Mouse (Mus musculus) urinary bladder, adult 2 months (tissue): ENCODE data around the gene Ush2a. TPM values are rescaled to one million over a fixed set of nuclear protein-coding genes. Genes with fewer than 3 reads are reported as not detected.

Experiments
- DNase-seq: peaks from one replicate; pipeline ENCODE4 v3.0.0; 2022; ENCODE audit warnings: low spot score
- polyA plus RNA-seq: library from polyadenylated mRNA; depleted of rRNA; stranded (reverse); fragments of >200 nt; gene quantifications from 2 replicates; pipeline ENCODE4 v1.2.3, GENCODE M21; 2012

Ush2a gene
- polyA plus RNA-seq, 1 experiment = 0.07 TPM

DNA sequence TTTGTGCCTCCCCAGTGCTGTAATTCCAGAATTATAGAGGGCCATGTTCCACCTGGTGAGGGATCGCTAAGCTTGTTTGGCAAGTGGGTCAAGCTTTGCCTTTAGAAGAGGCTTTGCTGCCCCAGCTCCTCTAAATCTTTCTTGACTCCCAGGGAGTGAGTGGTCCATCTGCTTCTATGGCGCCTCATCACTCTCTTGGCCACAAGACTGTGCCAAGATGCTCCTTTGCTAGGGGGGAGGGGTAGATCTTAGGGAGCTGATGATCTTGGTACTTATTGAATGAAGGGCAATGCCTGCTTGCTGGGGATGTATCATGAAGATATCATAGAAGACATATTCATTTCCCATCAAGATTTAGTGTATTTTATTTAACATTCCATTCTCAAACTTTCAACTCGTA, 279.7 kb downstream of the Ush2a start:
- DNase-seq = no peak

DNA sequence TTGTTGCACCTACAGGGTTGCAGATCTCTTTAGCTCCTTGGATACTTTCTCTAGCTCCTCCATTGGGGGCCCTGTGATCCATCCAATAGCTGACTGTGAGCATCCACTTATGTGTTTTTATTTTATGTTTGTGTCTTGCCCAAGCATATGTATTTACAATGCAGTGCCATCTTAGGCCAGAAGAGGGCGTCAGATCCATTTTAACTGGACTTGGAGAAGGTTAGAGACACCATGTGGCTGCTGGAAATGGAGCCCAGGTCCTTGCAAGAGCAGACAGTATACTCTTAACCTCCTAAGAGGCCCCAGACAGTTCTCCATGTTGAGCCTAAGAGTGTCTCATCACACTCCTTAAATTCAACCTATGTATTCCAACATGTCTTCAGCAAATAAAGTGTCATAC, 281.5 kb downstream of the Ush2a start:
- DNase-seq = no peak

DNA sequence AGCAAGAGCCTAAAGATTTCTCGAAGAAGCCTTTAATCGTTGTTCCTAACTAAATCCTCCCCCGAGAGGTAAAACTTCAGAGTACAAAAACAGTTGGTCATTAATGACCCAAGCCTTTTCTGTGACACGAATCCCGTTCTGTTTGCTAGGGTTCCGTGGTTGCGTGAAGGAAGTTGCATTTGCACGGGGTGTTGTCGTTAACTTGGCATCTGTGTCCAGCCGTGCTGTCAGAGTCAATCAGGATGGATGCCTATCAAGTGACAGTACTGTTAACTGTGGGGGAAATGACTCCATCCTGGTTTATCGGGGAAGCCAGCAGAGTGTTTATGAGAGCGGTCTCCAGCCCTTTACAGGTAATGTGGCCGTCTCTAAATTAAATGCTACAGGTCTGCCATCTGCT, 287.9 kb downstream of the Ush2a start:
- no peak for DNase-seq

DNA sequence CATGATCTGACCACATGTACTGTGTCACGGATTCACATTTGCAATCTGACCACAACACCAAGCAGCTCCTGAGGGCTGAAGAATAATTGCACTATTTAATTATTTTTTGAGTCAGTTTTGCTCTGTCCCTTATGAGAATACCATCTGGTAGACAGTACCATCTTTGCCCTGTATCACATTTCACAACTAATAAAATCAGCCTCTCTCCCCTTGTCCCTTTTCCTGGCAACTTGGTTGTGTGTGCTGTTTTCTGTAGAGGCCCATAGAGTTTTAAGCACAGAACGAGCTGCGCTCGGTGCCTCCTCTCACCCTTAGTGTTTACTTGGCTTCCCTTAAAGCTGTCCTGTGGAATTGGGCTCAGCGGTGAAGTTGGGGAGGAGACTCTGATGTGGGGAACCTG, 290.0 kb downstream of the Ush2a start:
- DNase-seq = no peak

DNA sequence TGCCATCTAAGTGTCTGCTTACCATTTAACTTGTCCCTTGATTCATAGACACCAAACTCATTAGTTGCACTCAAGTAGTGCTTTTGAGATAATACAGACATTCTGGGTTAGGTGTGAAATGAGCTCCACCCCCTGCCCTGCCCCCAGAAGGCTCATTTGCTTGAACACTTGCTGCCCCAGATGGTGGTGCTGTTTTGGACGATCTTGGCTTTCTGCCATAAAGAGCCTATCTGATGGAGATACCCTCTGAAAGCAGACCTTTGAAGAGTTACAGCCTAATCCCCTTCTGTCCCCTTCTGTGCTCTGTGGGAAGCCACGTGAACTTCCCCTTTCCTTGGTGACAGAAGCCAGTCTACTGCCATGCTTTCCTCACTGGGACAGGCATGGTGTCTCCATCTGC, 297.1 kb downstream of the Ush2a start:
- no peak for DNase-seq

DNA sequence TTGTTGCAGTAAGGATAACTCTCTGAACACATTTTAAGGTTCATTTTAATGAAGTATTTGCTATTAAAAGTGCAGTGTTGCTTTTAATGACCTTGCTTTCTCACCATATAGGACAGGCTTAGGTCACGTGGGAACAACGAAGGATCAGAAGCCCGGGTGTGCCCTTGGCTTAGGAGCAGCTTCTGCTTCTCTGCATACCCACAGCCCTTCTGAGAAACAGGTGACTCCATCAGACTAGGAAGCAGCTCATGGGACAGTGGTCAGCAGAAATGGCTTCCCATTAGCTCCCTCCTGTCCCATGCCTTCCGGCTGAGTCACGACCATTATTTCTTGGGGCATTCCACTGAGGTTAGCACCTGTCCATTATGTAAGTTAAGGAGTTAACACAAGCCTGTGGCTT, 304.4 kb downstream of the Ush2a start:
- no peak for DNase-seq

DNA sequence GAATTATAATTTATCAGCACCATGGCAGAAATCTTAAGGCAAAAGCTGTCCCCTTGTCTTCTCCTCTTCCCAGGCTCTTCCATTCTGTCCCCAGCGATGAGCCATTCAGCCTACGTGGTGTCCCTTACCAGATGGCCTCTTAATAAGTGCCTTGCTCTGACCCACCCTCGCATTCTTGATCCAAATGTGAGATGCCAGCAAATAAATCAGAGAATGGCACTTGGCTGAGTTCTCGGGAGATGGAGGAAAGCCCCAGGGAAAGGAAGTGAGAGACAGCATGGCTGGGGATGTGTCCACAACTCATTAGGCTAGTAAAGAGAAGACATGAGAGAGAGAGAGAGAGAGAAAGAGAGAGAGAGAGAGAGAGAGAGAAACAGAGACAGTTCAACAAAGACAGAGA, 305.7 kb downstream of the Ush2a start:
- DNase-seq = no peak

DNA sequence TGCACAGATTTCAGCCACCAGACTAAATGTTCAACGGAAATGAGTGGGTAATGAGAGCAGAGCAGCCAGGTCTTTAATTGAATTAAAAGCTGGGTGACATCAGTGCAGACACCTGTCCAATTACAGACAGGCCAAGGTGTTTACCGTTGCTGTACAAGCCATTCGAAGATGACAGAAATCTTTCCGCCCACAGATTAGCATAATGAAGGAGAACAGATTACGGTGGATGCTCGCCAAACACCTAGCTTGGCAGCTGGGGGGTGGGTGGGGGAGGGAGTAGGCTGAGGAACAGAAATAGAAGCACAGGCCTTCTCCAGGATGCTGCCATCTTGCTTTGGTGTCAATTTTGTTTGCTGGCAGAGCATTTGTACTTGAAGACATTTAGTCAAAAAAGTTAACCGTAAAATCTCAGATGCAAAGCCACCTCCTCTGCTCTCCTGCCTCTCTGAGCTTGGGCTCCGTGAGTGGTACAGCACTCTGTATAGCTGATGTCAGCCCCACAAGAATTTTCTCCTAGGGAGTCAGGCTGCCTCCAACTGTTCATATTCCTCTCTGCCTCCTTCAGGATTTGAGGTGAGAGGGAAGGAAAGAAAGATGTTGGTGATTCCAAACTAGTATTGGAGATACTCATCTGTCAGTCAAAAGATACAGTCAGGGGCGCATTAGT, 306.6 kb downstream of the Ush2a start:
- no peak for DNase-seq

DNA sequence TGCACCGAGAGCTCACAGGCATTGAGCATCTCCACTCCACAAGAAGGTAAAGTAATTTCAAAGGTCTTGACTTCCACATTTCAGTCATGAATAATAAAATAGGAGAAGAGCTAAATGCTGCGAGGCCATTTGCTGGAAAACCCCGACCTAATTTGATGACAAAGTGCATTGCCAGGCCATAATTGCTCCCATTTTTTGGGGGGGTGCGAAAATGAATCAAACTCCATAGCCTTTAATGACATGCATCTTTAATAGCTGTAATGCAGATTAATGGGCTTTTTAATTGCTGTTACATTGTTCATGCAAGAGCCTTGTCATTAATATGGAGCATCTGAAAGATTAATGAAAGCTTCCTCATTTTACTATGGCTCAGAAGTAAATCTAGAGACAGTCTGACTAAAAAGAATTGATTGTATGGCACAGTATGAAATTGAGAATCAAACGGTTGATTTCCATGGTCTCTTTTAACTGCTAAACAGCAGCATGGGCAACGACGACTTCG, 314.5 kb downstream of the Ush2a start:
- no peak for DNase-seq

DNA sequence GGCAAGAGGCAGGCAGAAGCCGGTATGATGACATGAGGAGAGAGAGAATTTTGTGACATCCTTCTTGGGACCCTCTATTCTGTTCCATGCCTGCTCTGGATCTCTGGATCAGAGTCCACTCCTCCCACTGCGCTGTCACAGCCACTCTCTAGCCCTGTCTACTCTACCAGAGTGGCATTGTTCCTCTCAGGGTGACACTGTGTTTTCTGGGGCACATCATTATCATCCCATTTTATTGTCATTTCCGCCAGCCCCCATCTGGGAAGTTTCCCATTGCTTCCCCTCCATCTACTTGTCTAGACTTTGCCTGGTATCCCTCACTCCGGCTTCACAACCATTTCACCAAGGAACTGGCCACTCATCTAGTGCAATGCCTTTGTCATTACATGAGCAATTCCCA, 315.6 kb downstream of the Ush2a start:
- no peak for DNase-seq

DNA sequence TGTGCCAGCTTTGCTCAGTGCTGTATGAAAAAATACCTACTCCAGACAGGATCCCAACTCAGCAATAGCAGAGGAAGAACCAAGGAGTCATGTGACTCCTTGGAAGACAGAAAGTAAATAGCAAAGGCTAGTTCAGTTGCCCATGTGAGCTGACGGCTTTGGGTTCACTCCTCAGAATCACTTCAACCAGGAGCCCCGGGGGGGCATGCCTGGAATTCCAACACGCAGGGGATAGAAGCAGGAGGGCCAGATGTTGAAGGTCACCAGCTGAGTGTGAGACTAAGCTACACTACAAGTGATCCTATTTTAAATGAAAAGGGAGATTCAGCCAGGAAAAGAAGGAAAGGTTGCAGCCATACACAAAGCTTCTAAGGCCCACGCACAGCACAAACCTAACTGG, 319.3 kb downstream of the Ush2a start:
- no peak for DNase-seq

DNA sequence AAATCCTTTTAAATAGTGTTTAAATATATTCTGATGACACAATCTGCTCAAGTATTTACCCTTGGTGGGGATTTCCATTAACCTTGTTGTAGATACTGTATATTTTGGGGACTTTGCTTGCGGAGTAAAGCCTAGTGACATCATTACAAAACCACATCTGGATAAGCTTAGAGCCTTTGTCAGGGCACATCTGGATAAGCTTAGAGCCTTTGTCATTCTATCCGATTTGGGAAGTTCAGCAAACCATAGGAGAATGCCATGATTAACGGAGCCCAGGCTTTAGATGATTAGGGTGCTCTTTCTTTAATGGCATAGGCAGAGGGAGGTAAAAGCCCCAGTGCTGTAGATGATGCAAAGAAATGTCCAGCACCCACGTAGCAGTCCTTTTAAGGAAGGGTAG, 333.4 kb downstream of the Ush2a start:
- DNase-seq = no peak

DNA sequence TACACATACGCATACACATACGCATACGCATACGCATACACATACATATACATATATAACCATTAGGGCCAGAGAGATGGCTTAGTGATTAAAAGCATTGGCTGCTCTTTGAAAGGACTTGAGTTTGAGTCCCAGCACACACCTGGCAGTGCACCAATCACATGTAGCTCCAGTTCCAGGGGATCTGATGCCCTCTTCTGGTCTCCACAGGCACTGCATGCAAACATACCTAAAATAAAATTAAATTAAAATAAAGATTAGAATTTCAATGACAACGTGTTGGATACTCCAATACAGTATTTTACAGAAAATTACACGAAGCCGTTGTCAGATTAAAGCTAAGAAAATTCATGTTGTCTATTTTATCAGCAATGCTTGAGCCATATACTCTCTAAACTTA, 336.2 kb downstream of the Ush2a start:
- no peak for DNase-seq

DNA sequence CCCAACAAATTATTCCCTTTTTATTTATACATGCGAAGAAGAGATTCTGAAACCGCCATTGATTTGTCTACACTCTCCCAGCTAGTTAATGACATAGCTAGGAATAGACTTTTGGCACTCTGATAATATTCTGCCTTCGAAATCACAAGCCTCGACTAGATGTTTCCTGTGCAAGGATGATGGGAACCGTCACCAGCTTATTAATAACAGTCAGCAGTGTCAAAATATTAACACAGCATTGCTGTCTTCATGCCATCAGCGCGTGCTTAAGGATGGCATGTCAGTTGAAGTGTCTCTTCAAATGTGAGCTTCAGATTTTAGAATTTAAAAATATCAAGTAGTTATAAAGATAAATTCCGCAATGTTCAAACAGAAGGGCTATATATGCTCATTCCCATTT, 337.3 kb downstream of the Ush2a start:
- no peak for DNase-seq

DNA sequence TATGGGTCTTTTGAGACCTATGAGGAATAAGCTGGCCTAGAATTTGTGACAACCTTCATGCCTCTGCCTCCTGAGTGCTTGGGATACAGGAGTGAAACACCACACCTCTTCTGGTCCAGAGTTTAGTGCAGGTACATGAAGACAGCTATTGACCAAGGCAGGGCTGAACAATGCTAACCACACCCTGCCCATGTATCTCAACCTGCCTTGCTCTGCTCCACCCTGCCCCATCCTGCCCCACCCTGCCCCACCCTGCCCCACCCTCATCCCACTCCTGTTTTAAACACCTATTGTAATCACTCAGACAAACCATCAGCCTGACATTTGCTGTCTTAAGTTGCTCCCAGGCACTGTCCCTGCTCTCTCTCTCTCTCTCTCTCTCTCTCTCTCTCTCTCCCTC, 344.6 kb downstream of the Ush2a start:
- no peak for DNase-seq

DNA sequence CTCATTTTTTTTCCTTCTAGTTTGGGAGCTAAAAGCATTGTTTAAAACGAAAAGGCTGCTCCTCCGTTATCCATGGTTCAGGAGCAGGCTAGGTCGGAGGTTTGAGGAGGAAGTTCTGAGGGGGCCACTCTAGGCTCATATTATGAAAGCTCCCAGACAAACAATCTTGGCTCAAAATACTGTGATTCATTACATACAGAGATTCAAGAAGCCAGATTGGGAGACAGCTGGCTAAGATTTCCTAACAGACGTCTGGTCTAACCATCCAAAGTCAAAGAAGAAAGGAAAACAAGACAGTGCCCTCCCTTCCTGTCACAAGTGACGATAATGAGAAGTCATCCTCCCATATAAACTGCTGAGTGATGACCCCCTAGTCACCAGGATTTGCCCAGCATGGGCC, 354.7 kb downstream of the Ush2a start:
- DNase-seq = no peak

DNA sequence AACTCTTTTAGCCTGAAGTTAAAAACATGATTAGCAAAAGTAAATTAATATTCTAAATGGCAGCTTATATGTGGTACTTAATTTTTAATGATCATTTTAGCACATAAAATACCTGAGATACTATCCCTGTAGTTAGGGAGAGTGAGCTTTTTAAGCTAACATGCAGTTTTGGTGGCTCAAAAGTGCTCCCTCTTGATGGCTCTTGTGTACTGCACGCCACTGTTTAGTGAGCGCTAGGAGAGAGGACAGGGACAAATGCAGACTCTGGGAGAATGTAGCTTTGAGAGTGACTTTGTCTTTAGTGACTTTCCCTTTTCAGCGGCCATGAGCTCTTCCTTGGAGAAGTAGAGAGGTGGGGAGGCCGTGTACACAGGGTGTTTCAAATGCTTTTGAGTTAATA, 371.9 kb downstream of the Ush2a start:
- DNase-seq = no peak

DNA sequence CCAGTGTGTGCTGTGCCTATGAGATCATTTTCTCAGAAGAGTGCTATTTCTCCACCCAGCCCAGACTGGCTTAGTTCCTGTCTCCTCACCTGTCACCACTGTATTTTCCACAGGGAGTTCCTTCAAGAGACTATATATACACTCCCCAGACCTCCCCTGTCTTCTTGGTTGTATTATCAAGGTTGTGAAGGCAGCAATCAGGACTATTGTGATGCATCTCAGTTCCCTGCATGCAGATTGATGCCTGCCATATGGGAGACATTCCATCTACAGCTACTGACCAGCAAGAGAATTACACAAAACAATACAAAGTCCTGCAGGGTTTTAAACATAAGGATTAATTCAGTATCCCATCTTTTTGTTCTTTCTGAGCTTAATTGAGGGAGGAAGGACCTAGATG, 377.8 kb downstream of the Ush2a start:
- DNase-seq = no peak

DNA sequence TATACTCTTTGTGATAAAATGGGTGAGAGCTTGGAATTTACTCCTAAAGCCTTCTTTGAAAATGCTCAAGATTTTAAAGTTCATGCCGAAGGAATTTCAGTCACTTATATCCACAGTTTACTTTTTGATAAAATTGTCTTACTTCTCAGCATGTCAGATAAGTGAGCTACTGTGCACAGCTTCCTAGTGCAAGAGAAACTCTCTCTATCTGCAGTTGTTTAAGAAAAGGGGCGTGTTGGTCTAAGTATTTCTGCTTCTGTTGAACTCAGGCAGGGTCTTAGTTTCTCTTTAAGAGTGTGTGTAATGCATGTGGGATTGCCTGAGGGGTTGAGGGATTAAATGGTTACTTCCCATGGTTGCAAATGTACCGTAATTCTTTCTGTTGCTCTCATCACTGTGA, 381.3 kb downstream of the Ush2a start:
- DNase-seq = no peak

DNA sequence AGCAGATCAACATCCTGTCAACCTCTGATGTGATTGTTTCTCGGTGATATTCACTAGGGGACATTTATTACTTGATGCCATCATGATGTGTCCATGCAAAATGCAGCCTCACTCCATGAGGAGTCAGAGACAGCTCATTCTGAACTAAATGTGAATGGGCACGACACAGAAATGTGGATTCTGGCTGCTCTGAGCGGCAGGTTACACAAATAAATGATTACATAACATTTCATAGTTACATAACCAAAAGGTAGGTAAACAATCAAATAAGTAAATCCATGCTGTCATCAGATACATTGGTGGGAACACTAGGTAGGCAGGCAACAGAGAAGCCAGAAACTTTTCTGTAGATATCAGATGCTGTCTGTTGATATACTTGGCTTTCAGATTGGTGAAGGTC, 391.2 kb downstream of the Ush2a start:
- DNase-seq = no peak

DNA sequence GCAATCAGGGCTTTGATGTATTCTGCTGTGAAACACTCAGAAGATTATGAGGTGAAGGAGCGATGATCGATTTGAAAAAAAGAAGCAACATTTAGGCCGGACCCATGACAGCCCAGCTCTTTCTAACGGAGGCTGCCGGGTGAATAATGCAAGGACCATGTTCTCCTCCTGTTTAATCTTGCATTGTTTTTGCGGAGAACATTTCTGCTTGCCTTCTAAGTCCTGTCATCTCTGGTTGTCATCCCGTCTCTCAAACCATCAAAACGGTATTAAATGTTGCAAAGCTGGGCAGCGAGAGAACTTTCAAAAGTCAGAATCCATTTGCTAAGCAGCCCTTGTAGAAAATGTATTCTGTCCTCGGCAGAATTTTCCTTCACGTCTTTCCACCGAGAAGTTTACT, 394.3 kb downstream of the Ush2a start:
- no peak for DNase-seq

DNA sequence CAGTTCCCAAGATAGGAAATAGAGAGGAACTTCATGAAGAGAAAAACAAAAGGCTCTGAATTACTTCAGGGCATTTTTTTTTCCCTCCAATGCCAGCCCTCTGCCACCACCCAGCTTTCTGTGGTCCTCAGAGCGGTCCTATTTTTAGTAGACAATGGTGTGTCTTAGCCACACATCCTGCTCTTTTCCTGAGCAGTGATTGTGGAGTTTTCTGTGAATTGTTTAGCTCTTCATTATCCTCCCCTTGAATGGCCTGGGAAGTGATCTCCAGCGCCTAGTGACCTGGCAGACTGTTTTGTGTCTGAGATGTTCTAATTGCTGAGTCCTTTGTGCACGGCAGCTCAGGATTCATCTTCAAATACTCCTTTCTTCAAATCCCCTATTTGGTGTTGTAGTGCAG, 397.3 kb downstream of the Ush2a start:
- DNase-seq = no peak

DNA sequence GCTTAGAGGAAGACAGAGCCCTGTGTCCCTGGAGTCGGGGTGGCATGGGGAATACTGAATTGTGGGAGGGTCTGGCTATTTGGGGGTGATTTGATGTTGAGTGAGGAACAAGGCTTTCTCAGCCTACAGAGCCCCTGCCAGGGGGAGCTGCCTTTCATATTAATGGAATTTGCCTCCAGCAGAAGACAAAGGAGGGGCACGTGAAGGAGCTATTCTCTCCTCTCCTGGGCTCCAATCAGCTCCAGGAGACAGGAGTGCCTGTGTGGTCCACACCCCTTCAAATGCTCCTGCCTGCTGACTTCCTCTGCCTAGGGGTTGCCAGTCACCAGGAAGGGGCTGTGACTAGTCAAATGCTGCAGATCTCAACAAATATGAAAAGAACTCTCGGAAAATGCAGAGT, 398.5 kb downstream of the Ush2a start:
- DNase-seq = no peak

DNA sequence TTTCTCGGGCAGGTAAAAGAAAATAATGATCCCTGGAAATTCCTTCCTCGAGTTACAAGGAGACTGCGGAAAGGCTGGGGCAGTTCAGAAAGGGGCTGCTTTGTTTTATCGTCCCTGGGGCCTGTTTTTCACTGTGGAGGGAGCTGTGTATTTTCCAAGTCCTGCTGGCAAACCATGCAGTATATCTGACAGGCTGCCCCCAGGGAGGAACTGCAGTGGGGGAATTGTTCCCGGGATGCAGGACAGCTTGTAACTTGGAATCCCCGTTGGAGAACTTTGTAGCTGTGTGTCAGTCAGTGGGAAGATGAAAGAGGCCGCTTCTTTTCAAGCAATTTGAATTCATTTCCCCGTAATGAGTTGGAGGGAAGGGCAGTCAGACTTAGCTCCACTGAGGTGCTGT, 399.1 kb downstream of the Ush2a start:
- no peak for DNase-seq
